Mouse (Mus musculus) E14TG2a.4 (cell line): ENCODE data around the gene Top2a.

ENCODE experiments used
- H3K27me3 ChIP-seq: 2 replicates; pipeline ENCODE4 v1.6.1; 2014; ENCODE audit warnings: low read length, control low read depth; ENCODE audit not compliant: insufficient read depth
- H3K36me3 ChIP-seq: 2 replicates; pipeline ENCODE4 v1.6.1; 2014; ENCODE audit warnings: low read length, control low read depth; ENCODE audit not compliant: insufficient read depth
- H3K4me1 ChIP-seq: replicated peaks from 2 replicates; pipeline ENCODE4 v1.6.1; 2014; ENCODE audit warnings: low read depth, low read length, control low read depth
- H3K4me3 ChIP-seq: replicated peaks from 2 replicates; pipeline ENCODE4 v1.5.1; 2014; ENCODE audit warnings: mild to moderate bottlenecking, low read length
- H3K9me3 ChIP-seq: 2 replicates; pipeline ENCODE4 v1.6.1; 2014; ENCODE audit warnings: low read length, control low read depth
- CTCF ChIP-seq: conservative IDR thresholded peaks from 2 replicates; pipeline ENCODE4 v1.5.1; 2014; ENCODE audit warnings: low read length
- NANOG ChIP-seq: IDR thresholded peaks from 2 replicates; pipeline ENCODE4 v1.6.1; 2014; ENCODE audit warnings: borderline replicate concordance, low read length, mixed read lengths
- POU5F1 ChIP-seq: IDR thresholded peaks from 2 replicates; pipeline ENCODE4 v1.6.1; 2014; ENCODE audit warnings: low read length, borderline replicate concordance

The Top2a gene

DNA sequence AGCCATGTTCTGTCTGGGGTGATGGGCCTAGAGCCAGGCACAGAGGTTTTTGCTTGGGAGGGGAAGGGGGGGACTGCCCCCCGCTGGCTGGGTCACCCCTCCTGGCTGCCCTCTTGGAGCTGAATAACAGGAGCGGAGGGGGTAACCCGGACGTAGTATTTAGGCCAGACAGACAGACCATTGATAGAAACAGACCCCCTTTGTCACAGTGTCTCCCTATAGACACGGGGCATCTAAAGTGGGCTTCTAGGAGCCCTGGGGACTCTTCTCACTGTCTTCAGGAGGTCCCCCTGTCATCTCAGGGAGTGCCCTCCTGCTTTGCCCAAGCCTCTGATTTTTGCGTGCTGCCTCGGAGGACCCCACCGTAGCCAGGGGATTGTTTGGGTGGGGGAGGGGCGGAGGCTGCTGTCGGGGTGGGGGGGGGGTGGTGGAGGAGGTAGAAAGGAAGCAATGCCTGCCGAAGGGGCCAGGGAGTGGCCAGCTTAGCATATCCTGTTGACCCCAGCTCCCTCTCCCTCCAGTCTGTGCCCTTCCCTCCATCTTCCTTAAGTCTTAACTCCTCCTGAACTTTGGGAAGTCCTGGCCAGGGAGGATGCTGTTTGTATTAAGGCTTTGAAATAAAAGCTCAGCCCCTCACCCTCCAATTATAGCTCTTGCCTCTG, 58.4 kb downstream of the Top2a start:
- Histone ChIP-seq H3K4me1 (peaks cover 89% of the 10 kb centered on the region), H3K27me3 (no peaks in the 10 kb centered on the region), H3K9me3 (no peaks in the 10 kb centered on the region), H3K4me3 (peak overlapping the region; percentile 90), H3K36me3 (peaks cover 58% of the 10 kb centered on the region)
- TF ChIP-seq POU5F1 (no peak), CTCF (no peak), NANOG (no peak)

- Histone ChIP-seq H3K4me1 (peaks cover 82% of the 10 kb centered on the region), H3K9me3 (no peaks in the 10 kb centered on the region), H3K4me3 (peak overlapping the region; percentile 90), H3K27me3 (no peaks in the 10 kb centered on the region), H3K36me3 (peaks cover 51% of the 10 kb centered on the region)
- no peak for TF ChIP-seq POU5F1
- TF ChIP-seq CTCF, result no peak
- no peak for TF ChIP-seq NANOG
Observed at GRCm38 (mm10) chr11:98964616-98965415, 59.2 kb downstream of the Top2a start.

DNA sequence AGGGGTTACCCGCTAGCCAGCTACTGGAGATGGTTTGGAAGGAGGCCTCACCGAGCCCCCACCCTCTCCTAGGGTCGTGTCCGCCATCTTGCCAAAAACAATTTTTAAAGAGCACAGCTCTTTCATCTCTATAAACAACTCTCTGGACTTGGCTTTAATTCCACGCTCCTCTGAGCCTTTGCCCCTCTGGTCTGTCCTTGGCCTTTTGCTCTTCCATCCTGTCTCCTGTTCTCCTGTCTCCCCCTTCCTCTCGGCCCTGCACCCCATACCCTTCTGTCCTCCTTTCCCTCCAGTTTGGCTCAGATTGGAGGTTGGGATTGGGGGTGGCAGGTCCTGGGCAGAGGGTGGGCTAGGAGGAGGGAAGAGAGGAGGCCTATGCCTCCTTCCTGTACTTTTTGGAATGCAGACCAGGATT, 59.8 kb downstream of the Top2a start:
- H3K27me3 ChIP-seq, result no peaks in the 10 kb centered on the region
- peaks cover 46% of the 10 kb centered on the region for H3K36me3 ChIP-seq
- TF ChIP-seq CTCF (no peak), NANOG (no peak), POU5F1 (no peak)
- peaks cover 82% of the 10 kb centered on the region for H3K4me1 ChIP-seq
- H3K4me3 ChIP-seq, result peak overlapping the region; percentile 90
- H3K9me3 ChIP-seq, result no peaks in the 10 kb centered on the region

DNA sequence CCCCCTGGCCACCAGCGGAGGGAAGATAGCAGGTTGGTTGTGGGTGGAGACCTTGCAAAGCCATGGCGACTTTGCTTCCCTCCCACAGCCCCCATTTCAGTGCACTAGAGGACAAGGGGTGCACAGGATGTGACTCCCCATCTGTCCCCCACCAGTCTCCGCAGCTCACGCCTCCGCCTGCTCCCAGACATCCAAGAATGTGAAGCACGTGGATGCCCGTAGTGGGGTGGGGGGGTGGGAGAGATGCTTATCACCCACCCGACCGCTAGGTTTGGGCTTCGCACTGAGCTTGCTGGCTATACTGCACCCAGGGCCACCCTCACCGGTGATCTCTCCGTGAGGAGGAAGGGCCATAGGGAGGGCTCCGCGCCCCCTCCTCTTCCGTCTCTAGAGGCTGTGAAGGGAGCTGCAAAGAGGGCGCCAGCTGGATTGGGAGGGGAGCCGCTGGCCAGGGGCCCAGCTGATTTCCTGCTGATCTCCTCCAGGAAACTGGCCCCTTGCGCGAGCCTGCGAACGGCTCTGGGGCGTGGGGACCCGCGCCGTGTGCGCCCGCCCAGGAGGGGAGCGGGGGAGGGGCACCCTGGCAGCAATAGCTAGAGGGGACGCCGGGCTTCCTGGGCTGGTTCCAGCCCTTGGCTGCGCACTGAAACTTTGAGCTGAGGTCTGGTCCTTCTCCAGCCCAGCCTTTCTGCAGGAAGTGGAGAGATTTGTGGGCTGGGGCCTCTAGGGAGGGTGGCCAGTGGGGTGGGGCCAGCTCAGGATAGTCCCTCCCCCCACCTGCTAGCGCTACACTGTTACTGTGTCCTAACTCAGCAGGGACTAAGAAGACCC, 60.6 kb downstream of the Top2a start:
- Histone ChIP-seq H3K4me3 (peak overlapping the region; percentile 90), H3K36me3 (peaks cover 38% of the 10 kb centered on the region), H3K4me1 (peaks cover 82% of the 10 kb centered on the region), H3K9me3 (no peaks in the 10 kb centered on the region), H3K27me3 (no peaks in the 10 kb centered on the region)
- TF ChIP-seq POU5F1, result no peak
- no peak for TF ChIP-seq NANOG

- peak overlapping the region; percentile 90 for H3K4me3 ChIP-seq
- H3K36me3 ChIP-seq, result peaks cover 38% of the 10 kb centered on the region
- H3K9me3 ChIP-seq, result no peaks in the 10 kb centered on the region
- H3K27me3 ChIP-seq, result no peaks in the 10 kb centered on the region
- no peak for TF ChIP-seq CTCF
- peaks cover 81% of the 10 kb centered on the region for H3K4me1 ChIP-seq
Observed at GRCm38 (mm10) chr11:98962421-98963095, 61.4 kb downstream of the Top2a start.

DNA sequence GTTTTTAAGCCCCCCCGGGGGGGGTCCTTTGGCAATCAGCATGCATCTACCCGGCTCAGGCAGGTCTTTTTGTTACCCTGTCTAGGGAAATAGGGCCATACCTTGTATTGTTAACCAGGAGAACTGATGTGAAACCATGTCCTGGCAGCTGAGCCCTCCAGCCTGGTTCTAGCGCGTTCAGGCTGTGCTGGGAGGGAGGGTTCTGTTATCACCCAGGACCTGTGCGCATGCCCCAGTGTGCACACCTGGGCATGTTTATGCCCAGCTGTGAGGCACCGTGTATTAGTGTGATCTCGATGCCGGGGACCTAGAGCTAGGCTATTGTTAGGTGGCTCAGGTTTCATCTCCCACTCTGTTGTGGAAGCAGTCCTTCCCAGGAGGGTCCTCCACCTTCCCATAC, 62.2 kb downstream of the Top2a start:
- Histone ChIP-seq H3K9me3 (no peaks in the 10 kb centered on the region), H3K27me3 (no peaks in the 10 kb centered on the region), H3K36me3 (peaks cover 38% of the 10 kb centered on the region), H3K4me3 (peak overlapping the region; percentile 90), H3K4me1 (peaks cover 81% of the 10 kb centered on the region)
- TF ChIP-seq CTCF, result no peak
- no peak for TF ChIP-seq NANOG
- TF ChIP-seq POU5F1, result no peak

GRCm38 (mm10) chr11:98961051-98961592, 62.9 kb downstream of the Top2a start:
- Histone ChIP-seq H3K27me3 (no peaks in the 10 kb centered on the region), H3K36me3 (peaks cover 36% of the 10 kb centered on the region), H3K4me1 (peaks cover 81% of the 10 kb centered on the region), H3K9me3 (no peaks in the 10 kb centered on the region), H3K4me3 (peak overlapping the region; percentile 90)
- TF ChIP-seq CTCF, result no peak

DNA sequence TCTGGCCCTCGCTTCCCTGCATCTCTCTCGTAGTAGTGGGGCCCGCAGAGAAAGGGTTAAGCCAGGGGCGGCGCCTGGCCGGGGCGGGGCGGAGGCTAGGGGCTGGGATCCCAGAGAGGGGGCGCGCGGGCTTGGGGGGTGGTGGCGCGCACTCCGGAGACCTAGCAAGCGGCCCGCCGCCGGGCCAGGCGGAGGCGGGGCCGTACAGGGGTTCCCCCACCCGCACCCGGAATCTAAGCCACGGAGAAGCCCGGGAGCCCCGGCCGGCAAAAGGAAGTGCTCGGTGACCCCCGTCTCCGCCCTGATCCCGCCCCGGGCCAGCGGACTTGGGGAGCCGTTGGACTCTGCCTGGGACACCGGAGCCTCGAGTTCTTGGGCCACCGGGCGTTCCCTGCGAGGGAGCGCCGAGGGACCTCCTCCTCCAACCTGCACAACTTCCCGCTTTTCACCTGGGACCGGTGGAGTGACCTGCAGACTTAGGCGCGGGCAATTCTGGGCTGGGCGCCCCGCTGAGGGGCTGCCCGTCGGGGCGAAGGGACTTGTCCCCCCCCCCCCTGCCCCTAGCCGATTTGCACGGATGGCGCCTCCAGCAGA, 63.6 kb downstream of the Top2a start:
- peak overlapping the region; percentile 90 for H3K4me3 ChIP-seq
- TF ChIP-seq POU5F1, result no peak
- no peak for TF ChIP-seq NANOG
- TF ChIP-seq CTCF, result no peak
- peaks cover 80% of the 10 kb centered on the region for H3K4me1 ChIP-seq
- H3K36me3 ChIP-seq, result peaks cover 31% of the 10 kb centered on the region; the same call in 1 of the 2 replicates
- H3K9me3 ChIP-seq, result no peaks in the 10 kb centered on the region
- H3K27me3 ChIP-seq, result no peaks in the 10 kb centered on the region
